Mouse (Mus musculus): ENCODE data around the gene Epn1.

DNA sequence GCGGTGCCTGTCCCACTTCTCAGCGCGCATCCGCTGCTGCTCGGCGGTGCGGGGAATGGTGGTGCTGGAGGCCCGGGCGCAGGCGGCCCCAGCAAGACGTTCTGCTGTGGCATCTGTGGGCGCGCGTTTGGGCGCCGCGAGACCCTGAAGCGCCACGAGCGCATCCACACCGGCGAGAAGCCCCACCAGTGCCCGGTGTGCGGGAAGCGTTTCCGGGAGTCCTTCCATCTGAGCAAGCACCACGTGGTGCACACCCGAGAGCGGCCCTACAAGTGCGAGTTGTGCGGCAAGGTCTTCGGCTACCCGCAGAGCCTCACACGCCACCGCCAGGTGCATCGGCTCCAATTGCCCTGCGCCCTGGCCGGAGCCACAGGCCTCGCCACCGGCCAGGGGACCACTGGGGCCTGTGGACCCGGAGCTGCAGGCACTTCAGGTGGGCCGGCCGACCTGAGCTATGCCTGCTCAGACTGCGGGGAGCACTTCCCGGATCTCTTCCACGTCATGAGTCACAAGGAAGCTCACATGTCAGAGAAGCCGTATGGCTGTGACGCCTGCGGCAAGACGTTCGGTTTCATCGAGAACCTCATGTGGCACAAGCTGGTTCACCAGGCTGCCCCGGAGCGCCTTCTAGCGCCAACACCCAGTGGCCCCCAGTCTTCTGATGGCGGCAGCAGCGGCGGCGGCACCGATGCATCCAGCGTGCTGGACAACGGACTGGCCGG is 49.3 kb upstream of the Epn1 start:
- TF ChIP-seq CTCF (IDR thresholded peaks at IDR 0.05; ENCODE audit: extremely low read depth, insufficient read depth, low read length) (no peak), POLR2A (IDR thresholded peaks at IDR 0.05; ENCODE audit: extremely low read depth, insufficient read depth, low read length) (no peak)
